Mouse (Mus musculus) inflammation-experienced regulatory T-cells, adult 16 weeks (primary cell): ENCODE results near the gene Slc35b2. TPM values are rescaled to one million over a fixed set of nuclear protein-coding genes. Genes with fewer than 3 reads are reported as not detected.

Experiments used
- polyA plus RNA-seq: library from polyadenylated mRNA; unstranded; fragments of 100-300 nt; shearing (Covaris generic); gene quantifications from one replicate; pipeline ENCODE4 v1.2.1, GENCODE M21; 2017

Gene Slc35b2
- polyA plus RNA-seq: 98.6 TPM

GRCm38 (mm10) chr17:45563655-45564530 lies at the start of gene Slc35b2:
Gene Slc35b2 (plus strand): TSS chr17:45563874.

DNA sequence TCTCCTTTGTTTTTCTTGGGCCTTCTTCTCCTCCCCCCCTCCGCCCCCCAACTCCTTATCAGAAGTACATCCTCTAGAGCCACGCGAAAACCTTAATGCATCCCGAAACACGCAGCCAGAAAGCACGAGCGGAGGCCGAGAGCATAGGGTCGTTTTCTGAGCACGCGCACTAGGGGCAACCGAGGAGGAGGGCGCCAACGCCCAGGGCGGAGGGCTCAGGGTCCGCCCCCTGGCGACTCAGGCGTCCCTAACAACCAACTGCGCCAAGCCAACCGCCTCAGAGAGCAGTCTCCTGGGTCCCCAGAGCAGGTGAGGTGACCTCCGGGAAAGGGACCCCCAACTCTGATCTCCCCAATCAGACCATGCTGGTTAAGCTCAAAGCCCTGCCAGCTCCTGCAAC lies 40.4 kb upstream of the Slc35b2 start, which contains the start of gene Tcte1:
Gene Tcte1 (plus strand): TSS at position 172 of the 400 bp plus-strand sequence.

GRCm38 (mm10) chr17:45549617-45550181 lies 14.0 kb upstream of the Slc35b2 start, which contains the start of gene Tmem151b:
Gene Tmem151b (minus strand): TSS chr17:45549677.

DNA sequence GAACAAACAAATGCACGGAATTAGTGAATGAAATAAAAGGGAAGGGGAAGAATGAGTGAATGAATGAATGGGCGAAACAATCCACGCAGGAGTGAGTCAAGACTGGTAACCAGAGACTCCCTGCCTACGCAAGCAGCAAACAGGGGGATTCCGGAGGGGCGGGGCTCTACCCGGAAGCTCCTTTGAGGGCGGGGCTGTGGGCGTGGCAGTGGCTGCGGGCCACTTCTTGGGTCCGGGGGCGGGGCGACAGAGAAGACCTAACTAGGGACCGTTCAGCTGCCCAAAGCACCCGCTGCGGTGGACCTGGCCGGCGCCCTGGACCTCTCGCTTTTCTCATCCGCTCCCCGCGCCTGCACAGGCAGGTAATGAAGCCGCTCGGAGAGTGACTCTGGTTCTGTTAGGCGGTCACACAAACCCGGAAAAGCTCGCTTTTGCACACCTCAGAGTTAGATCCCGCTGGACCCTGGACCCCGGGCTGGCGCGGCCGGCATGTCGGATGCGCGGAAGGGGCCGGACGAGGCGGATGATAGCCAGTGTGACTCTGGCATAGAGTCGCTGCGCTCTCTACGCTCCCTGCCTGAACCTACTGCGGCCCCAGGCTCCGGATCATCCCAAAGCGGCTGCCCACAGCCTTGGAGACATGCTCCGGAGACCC lies 8.1 kb upstream of the Slc35b2 start, which contains the start of gene Nfkbie:
Gene Nfkbie (plus strand): TSS at position 252 of the 655 bp plus-strand sequence.

GRCm38 (mm10) chr17:45573087-45573779 lies 9.6 kb downstream of the Slc35b2 start, which contains the start of gene Hsp90ab1:
Gene Hsp90ab1 (minus strand): TSS chr17:45573271.

DNA sequence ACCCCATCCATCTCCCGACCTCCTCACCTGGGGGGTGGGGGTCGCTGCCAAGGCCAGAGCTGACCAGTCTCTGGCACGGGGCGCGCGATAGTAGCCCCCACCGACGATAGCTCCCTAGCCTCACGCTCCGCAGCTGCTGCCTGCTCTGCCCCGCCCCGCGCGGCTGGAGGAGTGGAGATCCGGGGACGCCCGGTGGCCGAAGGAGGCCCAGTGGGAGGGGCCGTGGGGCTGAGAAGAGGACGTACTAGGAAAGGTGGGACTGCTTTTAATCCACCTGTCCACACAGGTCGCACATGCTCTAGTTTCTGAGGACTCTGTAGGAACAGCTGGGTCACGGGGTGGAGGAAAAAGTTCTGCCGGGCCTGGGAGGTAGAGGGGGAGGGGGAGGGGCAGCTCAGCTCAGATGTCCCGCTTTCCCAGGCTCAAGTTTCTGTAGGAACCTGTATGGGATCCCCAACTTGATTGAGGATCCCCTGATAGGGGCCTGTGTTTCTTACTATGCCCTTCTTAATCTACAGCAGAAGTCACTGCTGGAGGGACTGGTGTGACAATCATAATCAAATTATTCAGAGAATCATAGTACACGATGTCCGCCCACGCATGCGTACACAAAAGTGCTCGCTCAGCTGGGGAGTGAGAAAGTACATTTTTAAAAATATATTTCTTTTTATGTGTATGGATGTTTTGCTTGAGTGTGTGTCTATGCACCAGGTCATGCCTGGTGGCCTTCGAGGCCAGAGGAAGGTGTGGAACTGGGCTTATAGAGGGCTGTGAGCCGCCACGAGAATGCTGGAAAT lies 36.0 kb downstream of the Slc35b2 start, which contains the start of gene Slc29a1:
Gene Slc29a1 (minus strand): TSS at position 161 of the 797 bp plus-strand sequence.

GRCm38 (mm10) chr17:45601877-45602304 lies 38.2 kb downstream of the Slc35b2 start, which contains the start of gene Mymx:
Gene Mymx (minus strand): TSS chr17:45602102.

Other genes starting within 250 kb of the Slc35b2 start
- gene Cdc5l, start 130.1 kb upstream of the Slc35b2 start, polyA plus RNA-seq: 90.5 TPM
- 0.96 TPM for gene Spats1, start 88.5 kb upstream of the Slc35b2 start, polyA plus RNA-seq
- gene Aars2, start 57.0 kb upstream of the Slc35b2 start, polyA plus RNA-seq: 15.1 TPM
- gene Tcte1, start 40.4 kb upstream of the Slc35b2 start, polyA plus RNA-seq: not detected
- not detected for gene Tmem151b, start 14.2 kb upstream of the Slc35b2 start, polyA plus RNA-seq
- gene Nfkbie, start 8.2 kb upstream of the Slc35b2 start, polyA plus RNA-seq: 100 TPM
- 879 TPM for gene Hsp90ab1, start 9.4 kb downstream of the Slc35b2 start, polyA plus RNA-seq
- 165 TPM for gene Slc29a1, start 35.7 kb downstream of the Slc35b2 start, polyA plus RNA-seq
- not detected for gene Mymx, start 38.2 kb downstream of the Slc35b2 start, polyA plus RNA-seq
- gene Capn11, start 95.5 kb downstream of the Slc35b2 start, polyA plus RNA-seq: 0.55 TPM
- 79.1 TPM for gene Mrpl14, start 122.4 kb downstream of the Slc35b2 start, polyA plus RNA-seq
- 14.5 TPM for gene Tmem63b, start 123.0 kb downstream of the Slc35b2 start, polyA plus RNA-seq
- not detected for gene 1600014C23Rik, start 170.0 kb downstream of the Slc35b2 start, polyA plus RNA-seq